ENCODE assay signal across 9 mouse cellular contexts in the genomic region with DNA sequence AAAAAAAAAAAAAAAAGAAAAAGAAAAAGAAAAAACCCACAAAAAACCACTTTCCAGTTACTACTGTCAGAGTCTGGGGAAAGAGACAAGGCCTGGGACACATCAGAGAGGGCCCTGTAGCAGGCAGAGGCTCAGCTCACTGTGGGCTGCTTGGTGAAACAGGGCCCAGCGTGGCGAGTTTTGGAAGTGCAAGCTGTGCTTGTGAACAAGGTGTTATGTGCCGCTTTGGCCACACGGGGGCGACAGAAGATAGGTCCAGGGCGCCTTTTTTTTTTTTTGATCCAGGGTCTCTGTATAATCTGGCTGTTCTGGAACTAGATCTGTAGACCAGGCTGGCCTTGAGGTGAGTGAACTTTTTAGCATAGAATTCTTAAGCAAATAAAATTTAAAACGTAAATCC. TPM values are rescaled to one million over a fixed set of nuclear protein-coding genes. Genes with fewer than 3 reads are reported as not detected.
DNase-seq lines count a peak whose midpoint lies in the region; ATAC-seq lines count a peak whose summit lies in the region.
"Had no signal": no experiment of that assay in that cellular context is flagged by ENCODE, and none has a peak within 500 bp of the region (broad histone marks: within the 10 kb centered on the region; RNA-seq: fewer than 3 reads in every experiment).

No protein-coding gene starts in this region.

- H3K4me2 ChIP-seq in liver, embryonic 16.5 days (ENCODE audit: low read depth, low read length), result no peak overlapping the region
- H3K4me2 ChIP-seq: heart, embryonic 13.5 days had no signal

- 3% methylated on average over 7 of the region's 7 CpGs for WGBS in liver, embryonic 16.5 days (ENCODE audit: insufficient replicate concordance)

- peak; percentile 92 for DNase-seq in A20 (ENCODE audit: low read depth, low spot score)
- peak; percentile 89 for DNase-seq in T-cell, adult 2 months (ENCODE audit: low spot score)
- peak; percentile 97 to 99 for DNase-seq in cerebellum, postnatal 14 days
- peak; percentile 77 to 85 for DNase-seq in gastrocnemius, adult 8-10 months (ENCODE audit: low spot score in 2 of 2)
- DNase-seq in kidney, postnatal 25 days, result peak; percentile 92 to 97
- DNase-seq in ovary, postnatal 14 days (ENCODE audit: low spot score), result peak; percentile 95
- DNase-seq in thymus, postnatal 0 days (ENCODE audit: low spot score), result peak; percentile 93

- ATAC-seq in liver, embryonic 16.5 days (ENCODE audit: low read depth), result peak; percentile 27; the same call in 1 of the 2 replicates

- peaks cover 8% of the 10 kb centered on the region for H3K27me3 ChIP-seq in liver, embryonic 16.5 days (ENCODE audit: control insufficient read depth, insufficient read depth, low read depth, low read length)

- no peaks in the 10 kb centered on the region for H3K9me3 ChIP-seq in liver, embryonic 16.5 days (replicated peaks; ENCODE audit: control insufficient read depth, low read length)
- H3K9me3 ChIP-seq: heart, embryonic 13.5 days had no signal

- no peak overlapping the region for H3K9ac ChIP-seq in liver, embryonic 16.5 days (ENCODE audit: low read depth, low read length)
- H3K9ac ChIP-seq: heart, embryonic 13.5 days had no signal

- no peaks in the 10 kb centered on the region for H3K4me1 ChIP-seq in liver, embryonic 16.5 days (ENCODE audit: control insufficient read depth, low read depth, low read length)

- peaks cover 4% of the 10 kb centered on the region; the same call in 1 of the 2 replicates for H3K36me3 ChIP-seq in liver, embryonic 16.5 days (ENCODE audit: control insufficient read depth, insufficient read depth)

- H3K4me3 ChIP-seq in liver, embryonic 16.5 days (ENCODE audit: low read depth, low read length), result no peak overlapping the region
- H3K4me3 ChIP-seq: heart, embryonic 13.5 days had no signal

- H3K27ac ChIP-seq in liver, embryonic 16.5 days (ENCODE audit: low read length), result no peak overlapping the region
- H3K27ac ChIP-seq: heart, embryonic 13.5 days had no signal

RNA-seq across cellular contexts. Expression of a gene that starts 11.3 kb away (rescaled TPM):
- 1 to 10 TPM; 4.2 to 6.3 (median 4.7) TPM for total RNA-seq in gastrocnemius, adult 8-10 months (2022)
- 0.32 and 0.60 TPM in 2 replicates for polyA plus RNA-seq in liver, embryonic 16.5 days (2015; fragmentation: Nextera tagmentation; extraction: Ambion mirVana)
- polyA plus RNA-seq in thymus, postnatal 0 days (2015; fragmentation: Nextera tagmentation; extraction: Ambion mirVana), result 3.2 and 4.7 TPM in 2 replicates

RNA-seq across cellular contexts. Expression of a gene that starts 19.9 kb away (rescaled TPM):
- total RNA-seq in gastrocnemius, adult 8-10 months (2022), result under 1 TPM in 2 of 4 experiments, not detected in 2; 0.27 to 0.36 TPM
- polyA plus RNA-seq in liver, embryonic 16.5 days (2015; fragmentation: Nextera tagmentation; extraction: Ambion mirVana), result 0.05 and 0.18 TPM in 2 replicates
- polyA plus RNA-seq in thymus, postnatal 0 days (2015; fragmentation: Nextera tagmentation; extraction: Ambion mirVana), result 0.17 and 0.21 TPM in 2 replicates
- polyA plus RNA-seq: heart, embryonic 13.5 days had no signal

RNA-seq across cellular contexts. Expression of a gene that starts 23.2 kb away (rescaled TPM):
- total RNA-seq in gastrocnemius, adult 8-10 months (2022), result 100 to 1,000 TPM; 120 to 138 (median 131) TPM
- polyA plus RNA-seq in liver, embryonic 16.5 days (2015; fragmentation: Nextera tagmentation; extraction: Ambion mirVana), result 49.2 and 52.7 TPM in 2 replicates
- polyA plus RNA-seq in thymus, postnatal 0 days (2015; fragmentation: Nextera tagmentation; extraction: Ambion mirVana), result 151 and 166 TPM in 2 replicates

RNA-seq across cellular contexts. Expression of a gene that starts 27.9 kb away (rescaled TPM):
- total RNA-seq in gastrocnemius, adult 8-10 months (2022), result 10 to 100 TPM; 22.6 to 30.4 (median 26.9) TPM
- 2.2 and 3.4 TPM in 2 replicates for polyA plus RNA-seq in liver, embryonic 16.5 days (2015; fragmentation: Nextera tagmentation; extraction: Ambion mirVana)
- polyA plus RNA-seq in thymus, postnatal 0 days (2015; fragmentation: Nextera tagmentation; extraction: Ambion mirVana), result 1.0 and 1.1 TPM in 2 replicates

RNA-seq across cellular contexts. Expression of a gene that starts 30.5 kb away (rescaled TPM):
- 100 to 1,000 TPM; 691 to 868 (median 797) TPM for total RNA-seq in gastrocnemius, adult 8-10 months (2022)
- polyA plus RNA-seq in liver, embryonic 16.5 days (2015; fragmentation: Nextera tagmentation; extraction: Ambion mirVana), result 509 and 519 TPM in 2 replicates
- 635 and 689 TPM in 2 replicates for polyA plus RNA-seq in thymus, postnatal 0 days (2015; fragmentation: Nextera tagmentation; extraction: Ambion mirVana)
